Mouse (Mus musculus) 3T3-L1 (cell line): Measurements from ENCODE around the gene Rasgrf2.
"Not testable (repeated sequence)": the region's sequence is repeated elsewhere in the genome, so short reads cannot be mapped to it uniquely, and the experiment has no call there.

Experiments used
- DNase-seq: peaks from one replicate; pipeline ENCODE4 v3.0.0-alpha.2; 2015; ENCODE audit warnings: low read depth, low spot score

The Rasgrf2 gene

GRCm38 (mm10) chr13:92131384-92132150, at the start of gene Rasgrf2:
Gene Rasgrf2 (minus strand): TSS chr13:92131656.
- DNase-seq = no peak

GRCm38 (mm10) chr13:92172686-92173085, 41.2 kb upstream of the Rasgrf2 start:
- DNase-seq = not testable (repeated sequence)

DNA sequence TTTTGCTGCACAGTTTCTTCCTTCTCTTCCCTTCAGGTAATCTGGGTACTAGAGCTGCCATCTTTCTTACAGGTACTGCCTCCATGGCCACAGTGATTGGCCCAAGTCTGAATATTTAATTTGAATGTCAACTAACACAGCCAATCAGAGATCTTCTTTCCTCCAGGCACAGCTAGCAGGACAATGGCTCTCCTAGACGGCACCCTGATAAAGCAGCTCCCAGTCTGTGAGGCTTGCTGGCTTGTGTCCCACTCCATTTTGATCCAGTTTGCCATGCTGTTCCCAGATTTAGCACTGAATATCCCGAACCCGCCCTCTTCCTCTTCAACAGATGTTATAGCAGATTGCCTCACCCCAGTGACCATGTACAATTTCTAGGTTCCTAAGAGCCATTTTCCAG, 19.1 kb upstream of the Rasgrf2 start:
- DNase-seq = peak; percentile 90

GRCm38 (mm10) chr13:92148858-92149257, 17.4 kb upstream of the Rasgrf2 start:
- peak; percentile 45 for DNase-seq

GRCm38 (mm10) chr13:92134792-92135191, 3.3 kb upstream of the Rasgrf2 start:
- DNase-seq = no peak

DNA sequence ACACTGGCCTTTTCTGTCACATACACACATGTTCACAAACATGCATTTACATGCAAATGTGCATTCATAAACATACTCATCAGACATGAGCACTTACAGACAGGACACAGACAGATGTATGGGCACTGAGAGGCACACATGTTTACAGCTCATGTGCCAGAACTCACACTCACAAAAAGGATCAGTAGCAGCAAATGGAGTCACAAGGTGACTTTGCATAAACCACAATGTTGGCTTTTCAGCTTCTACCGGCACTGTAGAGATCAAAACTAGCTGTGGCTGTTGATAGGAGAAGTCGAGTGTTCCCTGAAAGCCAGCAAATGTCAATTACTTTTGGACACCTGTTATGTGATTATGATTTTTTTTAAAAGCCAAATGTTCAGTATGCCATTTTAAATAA, 1.1 kb upstream of the Rasgrf2 start:
- DNase-seq = no peak

GRCm38 (mm10) chr13:92130994-92131383, 467 bp downstream of the Rasgrf2 start:
- no peak for DNase-seq

DNA sequence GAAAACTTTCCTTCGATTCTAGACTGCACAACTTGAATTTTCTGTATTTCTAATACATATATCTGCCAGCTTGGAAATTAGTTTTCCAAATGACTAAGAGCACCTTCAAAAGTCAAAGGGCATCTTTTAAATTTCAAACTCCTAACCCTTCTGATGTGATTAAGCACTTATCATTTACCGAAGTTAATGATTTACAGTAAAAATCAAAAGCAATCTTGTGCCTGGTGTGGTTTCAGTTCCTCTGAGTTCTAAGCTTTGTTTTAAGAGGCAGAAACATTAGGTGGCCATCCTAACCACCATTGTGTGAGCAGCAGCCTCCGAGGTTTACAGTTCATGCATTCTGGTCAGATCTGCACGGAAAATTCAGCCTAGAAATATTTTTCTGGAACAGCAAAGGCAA, 1.6 kb downstream of the Rasgrf2 start:
- DNase-seq = no peak

- no peak for DNase-seq
Observed at GRCm38 (mm10) chr13:92125902-92126301, 5.6 kb downstream of the Rasgrf2 start.

- DNase-seq = no peak
Observed at GRCm38 (mm10) chr13:92119623-92120022, 11.8 kb downstream of the Rasgrf2 start.

GRCm38 (mm10) chr13:92114076-92114475, 17.4 kb downstream of the Rasgrf2 start:
- DNase-seq = no peak

- DNase-seq = no peak
Observed at GRCm38 (mm10) chr13:92108237-92108636, 23.2 kb downstream of the Rasgrf2 start.

- no peak for DNase-seq
Observed at GRCm38 (mm10) chr13:92104259-92104658, 27.2 kb downstream of the Rasgrf2 start.

DNA sequence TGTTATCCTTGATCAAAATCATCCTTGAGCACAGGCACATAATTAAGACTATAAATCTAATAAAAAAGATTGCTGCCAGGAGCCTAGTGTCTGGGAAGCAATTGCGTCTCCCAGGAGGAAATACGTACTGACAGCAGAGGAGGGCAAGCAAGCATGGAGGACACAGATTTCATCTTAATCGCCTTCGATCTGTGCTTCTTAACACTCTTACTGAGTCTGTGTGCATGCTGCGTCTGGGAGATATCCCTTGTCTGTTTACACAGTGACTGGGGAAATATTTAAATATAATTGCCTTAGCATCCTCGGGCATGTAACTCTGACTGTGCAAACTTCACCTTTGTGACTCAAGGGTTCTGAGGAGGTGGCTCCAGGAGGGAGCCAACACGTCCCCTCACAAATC, 33.0 kb downstream of the Rasgrf2 start:
- no peak for DNase-seq

DNA sequence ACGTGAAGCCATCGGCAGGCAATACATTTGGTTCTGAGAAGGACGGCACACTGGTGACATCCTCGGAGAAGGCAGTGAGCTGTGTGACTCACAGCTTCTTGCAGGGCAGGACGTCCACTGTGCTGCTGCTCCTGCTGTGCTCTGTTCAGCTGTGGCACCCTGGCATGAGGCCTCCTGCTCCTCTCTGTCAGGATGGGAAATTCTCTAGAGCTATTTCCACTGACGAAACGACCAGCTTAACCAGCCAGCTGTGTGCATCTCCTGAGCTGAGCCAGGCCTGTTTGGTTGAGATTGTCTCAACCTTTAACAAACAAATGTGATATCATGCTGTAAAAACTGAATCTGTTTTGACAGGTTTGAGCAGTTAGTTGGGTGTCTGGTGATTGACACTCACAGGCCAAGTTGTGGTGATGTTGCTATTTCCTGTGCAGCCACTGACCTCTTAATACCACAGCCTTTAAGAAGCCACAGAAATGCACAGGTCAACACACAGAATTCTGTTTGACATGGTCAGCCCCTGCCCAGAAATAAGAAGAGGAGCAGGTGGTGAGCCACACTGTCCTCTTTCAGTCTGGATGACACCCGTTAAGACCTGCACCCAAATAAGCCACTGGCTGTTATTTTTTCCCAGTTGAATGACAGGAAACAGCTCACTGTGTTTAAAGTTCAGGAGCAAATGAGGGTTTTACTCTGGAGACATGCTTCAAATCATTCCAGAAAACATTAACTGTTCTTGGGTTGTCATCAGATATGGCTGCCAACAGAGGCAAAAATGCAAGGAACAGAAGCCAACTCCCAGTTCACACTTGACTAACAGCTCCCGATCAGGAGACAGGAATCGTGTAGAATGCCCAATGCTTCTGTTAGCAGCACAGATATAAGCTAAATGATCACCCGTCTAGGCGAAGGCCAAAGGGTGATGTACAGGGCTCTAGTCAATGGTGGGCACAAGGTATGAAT, 36.0 kb downstream of the Rasgrf2 start:
- DNase-seq = peak; percentile 66

- DNase-seq = no peak
Observed at GRCm38 (mm10) chr13:92093712-92094290, 37.7 kb downstream of the Rasgrf2 start.

DNA sequence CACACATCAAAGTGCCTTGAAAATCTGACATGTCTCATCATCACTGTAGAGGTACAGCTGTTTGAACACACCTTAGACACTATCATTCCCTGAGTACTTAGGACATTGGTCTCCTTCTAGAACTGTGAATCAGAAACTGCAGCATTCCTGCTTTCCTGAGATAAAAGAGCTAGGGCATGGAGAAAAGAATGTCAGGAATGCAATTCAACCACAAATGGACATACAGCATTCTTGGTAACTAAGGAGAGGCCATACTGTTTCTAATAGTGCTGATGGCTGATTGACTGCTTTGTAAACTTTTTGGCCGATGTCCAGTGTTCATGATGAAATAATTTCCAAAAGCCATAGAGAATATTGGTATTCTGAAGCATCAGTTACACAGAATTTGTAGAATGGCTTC, 58.3 kb downstream of the Rasgrf2 start:
- DNase-seq = peak; percentile 95

GRCm38 (mm10) chr13:92068651-92069050, 62.8 kb downstream of the Rasgrf2 start:
- DNase-seq = no peak

DNA sequence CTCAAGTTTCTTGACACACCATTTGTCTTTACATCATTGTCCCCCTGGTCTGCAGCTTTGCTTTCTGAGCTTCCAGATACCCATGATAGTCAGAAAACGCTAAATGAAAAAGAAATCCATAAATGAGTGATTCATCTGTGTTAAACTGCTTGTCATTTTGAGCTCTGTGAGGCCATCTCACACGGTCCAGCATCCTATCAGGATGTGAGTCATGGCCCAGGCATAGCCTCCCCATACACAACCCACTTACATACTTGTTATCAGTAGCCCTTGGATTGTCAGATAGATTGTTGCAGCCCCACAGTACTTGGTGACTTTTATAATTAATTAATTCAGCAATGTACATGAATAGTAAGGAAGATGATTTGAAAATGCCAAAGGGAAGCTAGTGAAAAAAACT, 63.6 kb downstream of the Rasgrf2 start:
- DNase-seq = peak; percentile 71

DNA sequence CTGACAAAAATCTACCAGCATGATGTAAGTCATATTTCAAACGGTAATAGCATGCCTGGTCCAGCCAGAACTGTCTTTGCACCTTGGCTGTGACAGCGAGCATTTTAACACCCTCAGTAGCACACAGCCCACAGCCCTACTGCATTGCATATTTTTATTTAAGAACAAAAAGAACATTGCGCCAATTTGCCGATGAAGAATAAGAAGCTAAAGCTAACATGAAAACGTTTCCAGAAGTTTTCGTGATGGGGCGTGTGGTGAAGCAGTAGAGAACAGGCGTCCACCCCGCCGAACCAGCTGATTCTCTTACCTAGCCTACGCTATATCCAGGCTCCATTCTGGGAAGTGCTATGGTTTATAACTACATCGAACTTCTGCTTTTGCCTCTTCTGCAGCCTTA, 77.7 kb downstream of the Rasgrf2 start:
- DNase-seq = no peak

- no peak for DNase-seq
Observed at GRCm38 (mm10) chr13:92053001-92053400, 78.5 kb downstream of the Rasgrf2 start.

DNA sequence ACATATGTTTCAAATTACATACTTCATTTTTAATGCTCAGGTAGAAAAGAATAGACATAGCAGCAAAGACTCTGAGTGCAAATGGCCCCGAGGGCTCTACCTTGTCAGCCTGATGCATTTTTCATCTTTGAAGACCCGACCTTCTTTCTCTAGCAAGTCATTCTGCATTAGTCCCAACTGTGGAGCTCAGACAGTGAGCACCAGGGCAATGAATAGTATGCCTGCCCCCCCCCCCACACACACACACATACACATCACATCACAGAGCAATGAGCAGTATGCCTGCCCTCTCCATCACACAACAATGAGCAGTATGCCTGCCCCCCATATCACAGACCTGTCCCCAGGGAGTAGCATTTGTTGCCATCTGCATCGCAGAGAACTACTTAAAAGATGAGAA, 80.2 kb downstream of the Rasgrf2 start:
- DNase-seq = no peak
